Mouse (Mus musculus) limb, embryonic 14.5 days (tissue): ENCODE results near the gene Cdk7. TPM values are rescaled to one million over a fixed set of nuclear protein-coding genes. Genes with fewer than 3 reads are reported as not detected.

Experiments
- ATAC-seq: fragments of 200-750 bp; cut with Nextera tagmentation; 2 replicates; pipeline ENCODE4 v1.8.0; 2017; ENCODE audit warnings: low read depth, moderate number of reproducible peaks, moderate TSS enrichment; ENCODE audit not compliant: low FRiP score
- DNase-seq: peaks from one replicate; pipeline ENCODE4 v3.0.0-alpha.2; 2015; ENCODE audit warnings: low spot score
- H3K27ac ChIP-seq: fragments of 300-500 bp; sonication (generic); replicated peaks from 2 replicates; pipeline ENCODE4 v1.5.1; 2014; ENCODE audit warnings: low read depth, mild to moderate bottlenecking, low read length, moderate library complexity, mixed read lengths
- H3K27me3 ChIP-seq: fragments of 300-500 bp; sonication (generic); 2 replicates; pipeline ENCODE4 v1.6.1; 2014; ENCODE audit warnings: low read length, mixed read lengths; ENCODE audit not compliant: control insufficient read depth, insufficient read depth
- H3K36me3 ChIP-seq: fragments of 300-500 bp; sonication (generic); 2 replicates; pipeline ENCODE4 v1.6.1; 2014; ENCODE audit warnings: mild to moderate bottlenecking, low read length, moderate library complexity, mixed read lengths; ENCODE audit not compliant: control insufficient read depth, insufficient read depth
- H3K4me1 ChIP-seq: fragments of 300-500 bp; sonication (generic); 2 replicates; pipeline ENCODE4 v1.6.1; 2014; ENCODE audit warnings: antibody characterized with exemption, low read length, mixed read lengths; ENCODE audit not compliant: control insufficient read depth, insufficient read depth
- H3K4me2 ChIP-seq: fragments of 300-500 bp; sonication (generic); replicated peaks from 2 replicates; pipeline ENCODE4 v1.6.1; 2014; ENCODE audit warnings: low read depth, mild to moderate bottlenecking, low read length, moderate library complexity; ENCODE audit not compliant: severe bottlenecking
- H3K4me3 ChIP-seq: fragments of 300-500 bp; sonication (generic); replicated peaks from 2 replicates; pipeline ENCODE4 v1.5.1; 2014; ENCODE audit warnings: low read length
- H3K9ac ChIP-seq: fragments of 300-500 bp; sonication (generic); 2 replicates; pipeline ENCODE4 v1.6.1; 2014; ENCODE audit warnings: mild to moderate bottlenecking, low read depth, low read length, moderate library complexity; ENCODE audit not compliant: severe bottlenecking
- H3K9me3 ChIP-seq: fragments of 300-500 bp; sonication (generic); 2 replicates; pipeline ENCODE4 v1.6.1; 2016; ENCODE audit warnings: low read length; ENCODE audit not compliant: control insufficient read depth
- POLR2A ChIP-seq: fragments of 200-500 bp; IDR thresholded peaks from 2 replicates; pipeline ENCODE4 v1.8.0; 2012; ENCODE audit warnings: inconsistent platforms, mild to moderate bottlenecking, moderate library complexity, borderline replicate concordance; ENCODE audit not compliant: insufficient read depth, insufficient read length; ENCODE audit errors: extremely low read depth
- WGBS: fragments of 180-500 bp; shearing (Covaris S2); extraction: QIAGEN DNeasy Blood & Tissue Kit; methylation state at CpG from one replicate; pipeline ENCODE4 v1.1.7; 2014; 5-methylcytosine and 5-hydroxymethylcytosine counted together
- polyA plus RNA-seq, 2 experiments: library from polyadenylated mRNA; depleted of rRNA in 1 of 2; stranded (reverse) in 1 of 2; unstranded in 1 of 2; fragments of >200 nt; fragmentation: Nextera tagmentation in 1 of 2; extraction: Ambion mirVana in 1 of 2; gene quantifications; 2 replicates each; pipeline versions ENCODE4 v1.2.1 to v1.2.3; 2012 to 2014

Cdk7 gene
- polyA plus RNA-seq, 2 experiments: 60.3 to 94.8 TPM

GRCm38 (mm10) chr13:100750799-100751198, 20.1 kb upstream of the Cdk7 start:
- ATAC-seq (no peak), DNase-seq (no peak)
- Histone ChIP-seq H3K4me3 (no peak overlapping the region), H3K27me3 (no peaks in the 10 kb centered on the region), H3K36me3 (no peaks in the 10 kb centered on the region), H3K4me1 (no peaks in the 10 kb centered on the region), H3K9me3 (no peaks in the 10 kb centered on the region), H3K9ac (no peak overlapping the region), H3K27ac (no peak overlapping the region), H3K4me2 (no peak overlapping the region)
- TF ChIP-seq POLR2A: no peak
- WGBS: 75% methylated on average over 5 of the region's 5 CpGs

- H3K27me3 ChIP-seq: no peaks in the 10 kb centered on the region
- H3K36me3 ChIP-seq: no peaks in the 10 kb centered on the region
- DNase-seq (no peak), ATAC-seq (no peak)
- no peak overlapping the region for H3K9ac ChIP-seq
- H3K4me2 ChIP-seq: no peak overlapping the region
- no peaks in the 10 kb centered on the region for H3K9me3 ChIP-seq
- no peak for TF ChIP-seq POLR2A
- no peak overlapping the region for H3K4me3 ChIP-seq
- H3K4me1 ChIP-seq: peaks cover 3% of the 10 kb centered on the region; the same call in 1 of the 2 replicates
- 50% methylated on average over 8 of the region's 8 CpGs for WGBS
- no peak overlapping the region for H3K27ac ChIP-seq
Measured at GRCm38 (mm10) chr13:100748638-100749037, 17.9 kb upstream of the Cdk7 start.

GRCm38 (mm10) chr13:100746090-100746489, 15.4 kb upstream of the Cdk7 start:
- no peak overlapping the region for H3K27ac ChIP-seq
- peaks cover 3% of the 10 kb centered on the region; the same call in 1 of the 2 replicates for H3K4me1 ChIP-seq
- no peak overlapping the region for H3K9ac ChIP-seq
- no peaks in the 10 kb centered on the region for H3K9me3 ChIP-seq
- H3K4me3 ChIP-seq: no peak overlapping the region
- ATAC-seq (no peak), DNase-seq (no peak)
- H3K36me3 ChIP-seq: no peaks in the 10 kb centered on the region
- no peak for TF ChIP-seq POLR2A
- 80% methylated on average over 3 of the region's 3 CpGs for WGBS
- no peak overlapping the region for H3K4me2 ChIP-seq
- H3K27me3 ChIP-seq: no peaks in the 10 kb centered on the region

- peak within 1 kb of the TSS; percentile 61 for H3K4me2 ChIP-seq
- TF ChIP-seq POLR2A: peak; percentile 69; the same call in 1 of the 2 replicates
- ATAC-seq: peak; percentile 95
- WGBS: under 1% methylated on average over 48 of the region's 52 CpGs
- peaks cover 3% of the 10 kb centered on the region; the same call in 1 of the 2 replicates for H3K4me1 ChIP-seq
- H3K9ac ChIP-seq: peak within 1 kb of the TSS; percentile 80
- no peaks in the 10 kb centered on the region for H3K36me3 ChIP-seq
- DNase-seq: peak; percentile 94
- no peaks in the 10 kb centered on the region for H3K9me3 ChIP-seq
- peak within 1 kb of the TSS; percentile 88 for H3K27ac ChIP-seq
- peak within 1 kb of the TSS; percentile 80 for H3K4me3 ChIP-seq
- H3K27me3 ChIP-seq: no peaks in the 10 kb centered on the region
Measured at GRCm38 (mm10) chr13:100744036-100744744, 13.5 kb upstream of the Cdk7 start, which contains the start of gene Mrps36. TSS of gene Mrps36 (minus strand) at chr13:100744659.

- H3K9me3 ChIP-seq: no peaks in the 10 kb centered on the region
Measured at GRCm38 (mm10) chr13:100743346-100744035, 12.8 kb upstream of the Cdk7 start.

More at GRCm38 (mm10) chr13:100743346-100744035, 12.8 kb upstream of the Cdk7 start:
- no peak for TF ChIP-seq POLR2A
- H3K27ac ChIP-seq: peak overlapping the region; percentile 88
- 70% methylated on average over 11 of the region's 11 CpGs for WGBS
- H3K4me3 ChIP-seq: peak overlapping the region; percentile 80
- peak overlapping the region; percentile 80 for H3K9ac ChIP-seq
- H3K4me2 ChIP-seq: peak overlapping the region; percentile 61
- DNase-seq (no peak), ATAC-seq (peak; percentile 8; the same call in 1 of the 2 replicates)
- no peaks in the 10 kb centered on the region for H3K27me3 ChIP-seq
- H3K36me3 ChIP-seq: no peaks in the 10 kb centered on the region
- peaks cover 3% of the 10 kb centered on the region; the same call in 1 of the 2 replicates for H3K4me1 ChIP-seq
